Mouse (Mus musculus) right cerebral cortex, postnatal 36 days (tissue): ENCODE results near the gene Usp6nl.

Experiments used
- DNase-seq, 2 experiments: peaks; one replicate each; pipeline ENCODE4 v3.0.0; 2022; ENCODE audit warnings: low spot score in 2 of 2, mixed read lengths in 1 of 2

Gene Usp6nl

DNA sequence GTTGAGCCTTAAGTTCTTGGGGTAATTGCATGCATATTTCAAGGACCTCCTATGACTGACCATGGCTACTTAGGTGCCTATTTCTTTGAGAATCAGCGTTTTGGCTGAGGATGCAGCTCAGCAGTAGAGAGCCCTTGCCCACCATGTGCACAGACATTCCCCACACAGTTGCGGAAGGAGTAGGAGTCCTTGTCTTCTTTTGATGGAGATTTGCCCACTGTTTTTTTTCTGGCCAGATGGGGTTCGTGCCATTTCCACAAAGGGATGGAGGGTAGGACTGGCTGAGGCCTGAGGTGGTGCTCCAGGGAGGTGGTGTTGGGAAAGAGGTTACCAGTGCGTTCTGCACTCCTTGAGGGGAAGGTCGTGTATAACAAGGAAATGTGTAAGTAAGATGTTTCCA is 91.9 kb downstream of the Usp6nl start:
- DNase-seq: no peak

DNA sequence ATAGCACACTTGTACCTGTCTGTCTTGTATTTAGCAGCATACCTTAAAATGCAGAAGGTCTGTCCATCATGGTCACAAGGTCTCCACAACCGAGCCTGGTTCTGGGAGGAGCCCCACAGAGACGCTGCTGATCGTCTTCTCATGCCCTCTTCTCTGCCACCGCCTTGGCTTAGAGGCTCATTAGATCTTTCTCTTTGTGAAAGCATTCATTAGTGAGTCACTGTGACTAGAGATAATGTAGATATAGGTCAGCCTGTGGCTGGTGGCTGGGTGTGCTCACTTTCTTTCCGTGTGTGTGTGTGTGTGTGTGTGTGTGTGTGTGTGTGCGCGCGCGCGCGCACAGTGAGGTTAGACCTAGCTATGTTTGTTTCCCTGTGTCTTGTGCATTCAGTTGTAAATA is 94.7 kb downstream of the Usp6nl start:
- no peak for DNase-seq

- no peak for DNase-seq
Measured at GRCm38 (mm10) chr2:6423661-6424550, 101.4 kb downstream of the Usp6nl start.

- DNase-seq: no peak
Measured at GRCm38 (mm10) chr2:6424851-6425250, 102.4 kb downstream of the Usp6nl start.

GRCm38 (mm10) chr2:6436085-6436950 is 113.9 kb downstream of the Usp6nl start:
- DNase-seq: no peak

- DNase-seq: no peak
Measured at GRCm38 (mm10) chr2:6441688-6442087, 119.2 kb downstream of the Usp6nl start.

DNA sequence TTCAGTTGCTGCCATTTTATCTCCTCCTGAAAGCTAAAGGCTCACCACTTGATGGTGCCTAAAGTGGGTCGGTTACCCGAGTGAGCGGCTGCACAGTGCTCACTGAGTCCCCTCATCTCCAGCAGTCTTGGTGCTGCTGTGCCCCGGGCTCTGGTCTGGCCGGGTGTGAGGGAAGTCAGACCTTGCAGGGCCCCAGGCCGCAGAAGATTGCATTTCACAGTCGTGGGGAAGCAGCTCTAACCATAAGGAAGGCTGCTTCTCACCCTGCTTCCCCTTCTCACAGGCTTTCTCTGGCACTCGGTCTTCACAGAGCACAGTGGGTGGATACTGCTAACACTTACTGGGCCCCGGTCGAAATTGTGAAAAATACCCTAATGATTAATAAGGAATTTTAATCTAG is 119.8 kb downstream of the Usp6nl start:
- no peak for DNase-seq

DNA sequence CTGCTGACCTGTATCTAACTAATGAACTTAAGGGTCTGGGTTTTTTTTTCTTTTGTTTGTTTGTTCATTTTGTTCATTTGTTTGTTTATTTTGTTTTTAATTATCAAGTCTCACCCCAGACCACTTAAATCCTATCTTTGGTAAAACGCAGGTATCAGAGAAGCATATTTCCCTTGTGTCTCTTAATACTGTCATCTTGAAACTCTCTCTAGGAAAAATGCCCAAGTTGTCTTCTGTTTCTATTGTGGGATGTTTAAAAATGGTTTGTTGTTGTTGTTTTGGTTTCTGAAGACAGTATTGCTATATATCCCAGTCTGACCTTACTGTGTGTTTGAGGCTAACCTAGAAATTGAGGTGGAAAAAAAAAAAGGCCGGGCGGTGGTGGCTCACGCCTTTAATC is 121.5 kb downstream of the Usp6nl start:
- no peak for DNase-seq

DNA sequence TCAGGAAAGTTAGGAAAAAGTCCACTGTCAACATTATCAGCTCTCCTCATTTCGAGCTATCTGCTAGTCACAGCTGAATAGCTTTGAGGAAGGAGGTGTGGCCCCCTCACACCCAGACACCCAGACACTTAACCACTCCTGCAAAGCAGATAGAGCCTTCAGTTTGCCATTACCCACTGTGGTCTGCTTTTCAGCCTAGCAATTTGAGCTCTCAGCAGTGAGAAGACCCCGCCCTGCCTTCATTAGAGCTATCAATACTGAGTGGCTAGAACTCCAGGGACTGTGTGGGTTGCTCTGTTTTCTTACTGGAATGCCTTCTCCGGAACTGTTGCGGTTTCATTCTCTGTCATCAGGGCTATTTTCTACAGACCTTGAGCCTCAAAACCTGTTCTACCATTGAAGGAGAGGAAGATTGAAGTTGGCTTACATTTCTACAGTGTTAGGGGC is 122.3 kb downstream of the Usp6nl start:
- DNase-seq: no peak

DNA sequence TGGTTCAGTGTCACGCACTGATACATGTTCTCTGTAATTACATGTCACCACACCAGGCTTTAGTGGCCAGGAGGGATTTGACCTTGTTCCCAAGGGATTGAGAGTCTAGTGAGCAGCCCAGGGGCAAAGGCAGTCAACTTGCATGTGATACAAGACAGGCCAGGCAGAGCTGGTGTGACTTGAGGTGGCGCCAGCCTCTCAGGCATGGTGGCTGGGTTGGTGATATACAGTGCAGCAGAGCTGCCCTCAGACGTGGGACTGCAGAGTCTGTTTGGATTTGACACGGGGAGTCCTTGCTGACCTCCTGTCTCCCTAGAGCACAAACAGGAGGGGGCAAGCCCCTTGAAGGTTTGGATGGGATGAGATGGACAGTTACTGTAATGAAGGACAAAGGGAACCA is 123.4 kb downstream of the Usp6nl start:
- DNase-seq: no peak

DNA sequence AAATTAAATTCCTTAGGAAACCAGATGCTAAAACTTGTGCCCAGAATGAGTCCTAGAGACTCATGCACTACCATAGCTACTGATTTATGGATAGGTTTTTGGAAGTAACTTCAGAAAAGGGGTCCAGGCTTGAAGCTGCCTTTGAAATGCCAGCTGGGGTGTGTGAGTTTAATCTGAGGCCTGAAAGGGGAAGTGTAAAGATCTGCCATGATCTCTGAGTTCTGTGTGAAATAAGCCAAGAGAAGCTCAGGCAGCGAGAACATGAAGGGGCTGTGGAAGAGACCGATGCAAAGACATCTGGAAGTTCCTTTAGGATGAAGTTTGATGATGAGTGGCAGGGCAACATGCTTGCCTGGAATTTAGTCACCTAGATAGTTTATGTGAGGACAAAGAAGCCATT is 126.4 kb downstream of the Usp6nl start:
- no peak for DNase-seq

GRCm38 (mm10) chr2:6449656-6450055 is 127.2 kb downstream of the Usp6nl start:
- DNase-seq: no peak

DNA sequence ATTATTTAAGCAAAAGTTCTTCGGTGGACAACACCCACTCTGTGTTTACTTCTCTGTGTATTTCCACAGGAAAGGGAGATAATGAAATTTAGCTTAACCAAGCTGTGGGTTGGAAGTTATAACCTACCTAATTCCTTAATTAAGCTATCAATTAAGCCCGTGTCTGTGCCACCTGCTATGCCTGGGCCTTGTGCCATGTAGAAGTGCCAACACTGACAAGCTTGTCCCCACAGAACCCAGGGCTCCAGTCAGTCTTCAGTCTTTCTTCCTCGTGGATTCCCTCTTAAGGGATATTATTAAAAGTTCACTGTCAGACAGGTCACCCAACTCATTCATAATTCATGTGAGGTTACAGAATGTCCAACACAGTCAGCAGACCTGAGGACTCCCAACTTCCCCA is 128.1 kb downstream of the Usp6nl start:
- no peak for DNase-seq

DNA sequence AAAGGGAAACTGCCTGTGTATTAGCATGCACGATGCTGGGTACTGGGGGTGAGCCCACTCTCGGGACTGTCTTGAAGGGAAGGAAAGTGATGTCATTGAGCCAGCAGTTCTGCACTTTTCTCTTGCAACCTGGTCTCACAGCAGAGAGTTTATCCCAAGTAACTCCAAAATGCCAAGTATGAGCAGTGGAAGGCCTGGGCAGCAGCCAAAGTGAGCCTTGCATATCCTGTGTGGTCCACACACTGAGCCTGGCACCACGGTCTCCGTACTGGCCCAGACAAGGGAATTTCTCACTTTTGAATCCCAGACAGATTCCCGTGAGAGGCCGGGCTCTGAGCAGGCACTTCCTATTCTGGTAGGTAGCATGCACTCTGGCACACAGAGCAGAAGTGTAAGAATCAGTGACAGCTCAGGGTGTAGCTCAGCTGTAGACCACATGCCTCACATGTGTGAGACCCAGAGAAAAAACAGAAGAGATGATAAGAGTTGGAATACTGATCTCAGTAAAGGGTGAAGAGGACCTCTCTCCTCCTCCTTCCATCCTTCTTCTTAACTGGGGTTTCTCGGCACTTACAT is 132.6 kb downstream of the Usp6nl start:
- DNase-seq: no peak

DNA sequence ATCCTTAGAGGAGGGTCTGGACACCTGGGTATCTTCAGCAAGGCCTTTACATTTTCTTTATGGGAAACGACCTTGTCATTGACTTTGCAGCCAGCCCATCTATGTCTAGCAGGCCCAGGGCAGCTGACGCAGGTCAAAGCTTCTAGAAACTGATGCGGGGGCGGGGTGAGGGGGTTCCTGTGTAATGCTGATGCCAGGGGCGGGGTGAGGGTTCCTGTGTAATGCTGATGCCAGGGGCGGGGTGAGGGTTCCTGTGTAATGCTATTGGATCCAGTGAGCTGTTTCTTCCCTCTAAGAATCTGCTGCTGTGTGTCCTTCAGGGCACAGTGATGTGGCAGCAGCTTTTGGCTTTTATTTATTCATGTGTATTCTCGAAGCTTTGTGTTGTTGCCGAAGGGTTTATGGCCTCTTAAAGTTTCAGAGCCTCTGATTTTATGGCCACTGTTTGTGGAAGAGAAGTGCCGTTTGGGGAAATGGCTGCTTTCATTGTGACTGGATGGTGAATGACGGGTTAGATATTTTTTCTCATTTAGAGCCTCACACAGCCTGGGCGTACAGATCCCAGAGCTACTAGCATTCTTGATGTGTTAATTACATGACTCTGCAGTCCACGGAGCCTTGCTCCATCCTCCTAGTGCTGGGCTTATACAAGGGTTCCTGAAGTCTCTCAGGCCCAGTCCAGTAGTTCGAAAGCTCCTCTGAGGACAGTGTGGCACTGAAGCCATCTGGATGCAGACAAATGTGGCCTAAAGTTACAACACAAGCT is 137.0 kb downstream of the Usp6nl start:
- DNase-seq: no peak

DNA sequence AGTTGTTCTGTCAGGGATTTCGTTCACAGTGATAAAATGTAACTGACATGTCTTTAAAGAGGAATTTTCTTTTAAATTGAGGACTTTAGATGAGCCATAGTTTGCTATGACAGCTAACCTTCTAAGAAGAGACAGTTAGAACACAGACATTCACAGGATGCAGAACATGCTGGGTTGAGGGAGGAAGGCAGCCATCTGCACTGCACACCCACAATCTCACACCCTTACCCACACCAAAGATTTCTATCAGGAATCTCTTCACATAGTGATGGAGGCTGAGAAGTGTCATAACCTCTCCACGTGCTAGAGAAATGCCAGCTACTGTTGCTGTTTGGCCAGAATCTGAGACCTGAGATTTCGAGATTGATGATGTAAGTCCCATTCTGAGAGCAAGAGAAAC is 139.8 kb downstream of the Usp6nl start:
- no peak for DNase-seq

DNA sequence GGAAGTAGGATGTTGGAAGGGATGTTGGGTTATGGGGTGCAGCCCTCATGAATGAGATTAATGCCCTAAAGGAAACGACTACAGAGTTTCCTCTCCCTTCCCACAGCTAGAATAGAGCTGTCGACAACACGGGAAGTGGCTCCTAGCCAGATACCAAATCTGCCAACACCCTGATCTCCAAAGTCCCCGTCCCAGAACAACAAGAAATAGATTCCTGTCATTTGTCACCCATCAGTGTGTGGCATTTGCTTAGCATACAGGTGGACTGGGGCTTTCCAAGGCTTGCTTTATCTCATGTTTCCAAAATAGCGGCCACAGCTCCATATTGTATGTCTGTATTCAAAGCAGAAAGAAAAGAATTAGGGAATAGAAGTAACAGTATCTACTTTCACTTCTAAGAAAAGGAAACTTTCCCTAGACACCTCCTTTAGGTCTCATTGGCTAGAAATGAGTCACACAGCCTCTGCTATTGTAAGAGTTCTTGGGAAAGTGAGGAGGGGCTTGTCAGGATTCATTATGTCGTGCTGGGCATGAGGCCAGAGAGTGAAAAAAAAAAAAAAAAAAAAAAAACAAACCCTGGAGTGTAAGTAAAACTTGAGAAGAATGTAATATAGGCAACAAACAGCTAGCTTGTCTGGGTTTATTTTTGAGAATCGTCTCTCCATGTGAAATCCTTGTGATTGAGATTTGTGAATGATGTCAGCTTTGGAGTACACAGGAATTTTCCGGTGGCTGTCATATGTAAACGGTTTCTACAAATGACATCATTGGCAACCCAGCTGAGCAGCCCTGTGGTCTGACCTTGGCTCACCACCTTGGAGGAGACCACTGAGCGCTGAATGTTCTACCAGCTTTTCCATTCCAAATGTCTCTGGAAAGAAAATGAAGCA is 141.6 kb downstream of the Usp6nl start:
- DNase-seq: no peak

- DNase-seq: no peak
Measured at GRCm38 (mm10) chr2:6466396-6466795, 143.9 kb downstream of the Usp6nl start.

- no peak for DNase-seq
Measured at GRCm38 (mm10) chr2:6467318-6467717, 144.9 kb downstream of the Usp6nl start.

- peak; percentile 39 to 41 for DNase-seq
Measured at GRCm38 (mm10) chr2:6469164-6469563, 146.7 kb downstream of the Usp6nl start.
